Comparison of ENCODE assay signal across 9 mouse cellular contexts in the genomic region with DNA sequence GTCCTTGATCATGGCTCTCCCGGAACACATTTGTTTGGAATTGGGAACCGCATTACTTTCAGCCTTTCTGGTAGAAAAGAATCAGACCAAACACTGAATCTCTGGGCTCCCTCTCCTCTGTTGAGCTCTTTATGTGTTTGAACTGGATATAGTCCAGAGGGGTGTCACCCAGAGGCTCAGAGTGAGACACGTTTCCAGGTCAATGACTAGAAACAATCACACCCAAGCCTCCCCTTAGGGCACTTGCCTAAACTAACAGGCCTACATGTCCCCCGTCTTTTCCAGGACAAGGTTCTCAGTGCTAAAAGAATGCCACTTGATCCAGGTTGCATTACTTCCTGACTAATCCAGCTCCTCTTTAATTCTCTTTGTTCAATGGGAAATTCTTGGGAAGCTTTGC. TPM values are rescaled to one million over a fixed set of nuclear protein-coding genes. Genes with fewer than 3 reads are reported as not detected.
DNase-seq lines count a peak whose midpoint lies in the region.
"Had no signal": no experiment of that assay in that cellular context is flagged by ENCODE, and none has a peak within 500 bp of the region (broad histone marks: within the 10 kb centered on the region; RNA-seq: fewer than 3 reads in every experiment).

No protein-coding gene starts in this region.

- intact Hi-C loops in left cerebral cortex, postnatal 36 days (cut with DNase I), result no loop called here

- peak; percentile 5 to 10 for DNase-seq in cerebellum, postnatal 14 days
- DNase-seq in cerebellum, adult 8-10 months, result no peak
- peak; percentile 9 for DNase-seq in left cerebral cortex, adult 11 months (ENCODE audit: low spot score)
- DNase-seq in left cerebral cortex, postnatal 36 days (ENCODE audit: low spot score in 2 of 2), result no peak
- DNase-seq in gonadal fat pad, adult 2 months (ENCODE audit: low read depth), result peak; percentile 44
- peak; percentile 4 for DNase-seq in naive thymus-derived CD4-positive, alpha-beta T cell, adult 2 months (ENCODE audit: low read depth)
- DNase-seq in natural killer cell, adult 2 months (ENCODE audit: low spot score in 2 of 2), result no peak
- DNase-seq in ovary, postnatal 14 days (ENCODE audit: low spot score), result no peak
- DNase-seq: heart, postnatal 4 days had no signal

RNA-seq across cellular contexts. Expression of gene Slc15a2, which starts 13.9 kb away (rescaled TPM):
- 10 to 100 TPM; 30.0 to 33.4 TPM for total RNA-seq in left cerebral cortex, postnatal 36 days (2021)
- 21.4 and 31.2 TPM in 2 replicates for polyA plus RNA-seq in gonadal fat pad, adult 2 months (2012; rRNA removed)

RNA-seq across cellular contexts. Expression of gene Iqcb1, which starts 57.4 kb away (rescaled TPM):
- 10 to 100 TPM; 38.6 to 49.6 TPM for total RNA-seq in left cerebral cortex, postnatal 36 days (2021)
- polyA plus RNA-seq in gonadal fat pad, adult 2 months (2012; rRNA removed), result 4.5 and 4.8 TPM in 2 replicates

Comparison
In these comparisons a context has a peak if more than half of its experiments do, and no peak if none do; other contexts are left out.
1. DNase-seq: peak in cerebellum, postnatal 14 days (2 of 2), left cerebral cortex, adult 11 months (single experiment), gonadal fat pad, adult 2 months (single experiment) and naive thymus-derived CD4-positive, alpha-beta T cell, adult 2 months (single experiment); none in cerebellum, adult 8-10 months (single experiment), left cerebral cortex, postnatal 36 days (0 of 2), natural killer cell, adult 2 months (0 of 2) and ovary, postnatal 14 days (single experiment).